Mouse (Mus musculus): ENCODE data around the gene Cnot6. TPM values are rescaled to one million over a fixed set of nuclear protein-coding genes. Genes with fewer than 3 reads are reported as not detected.

Cnot6 gene
- polyA plus RNA-seq, 1 experiment from 2014 or later: 33.7 TPM

DNA sequence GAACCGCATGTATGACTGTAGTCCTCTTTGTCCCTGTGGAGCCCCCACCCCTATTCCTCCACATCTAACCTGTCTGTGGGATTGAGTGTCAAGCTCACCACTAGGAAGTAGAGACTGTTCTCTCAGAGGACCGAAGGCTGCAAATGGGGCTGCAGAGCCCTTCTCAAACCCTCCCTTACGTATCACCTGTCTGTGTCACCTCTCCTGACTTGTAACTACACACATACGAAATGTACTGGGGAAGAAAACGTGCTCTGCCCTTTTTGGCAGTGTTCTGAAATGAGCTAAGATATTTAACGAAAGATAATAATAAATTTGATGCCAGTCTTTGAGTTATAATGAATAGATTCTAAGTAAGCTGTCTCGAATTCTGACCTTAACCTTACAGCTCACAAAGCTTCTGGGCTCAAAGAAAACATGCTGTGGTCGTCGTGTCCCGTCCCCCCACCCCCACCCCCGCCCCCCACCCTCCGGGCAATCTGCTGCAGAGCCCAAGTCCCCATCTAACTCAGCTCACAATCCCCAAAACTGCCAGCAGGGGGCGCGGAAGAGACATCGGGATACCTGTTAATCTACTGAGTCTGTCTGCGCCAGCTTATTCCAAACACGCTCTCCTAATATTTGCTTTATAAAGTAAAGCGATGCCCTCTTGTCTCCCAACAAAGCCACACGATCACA lies 60.0 kb downstream of the Cnot6 start:
- H3K4me1 ChIP-seq (ENCODE audit: control insufficient read depth, insufficient read depth, low read length): no peaks in the 10 kb centered on the region
- H3K27ac ChIP-seq (ENCODE audit: low read length): no peak overlapping the region
- peak overlapping the region; percentile 20; the same call in 1 of the 2 replicates for H3K4me3 ChIP-seq (replicated peaks; ENCODE audit: low read length)
- H3K27me3 ChIP-seq (ENCODE audit: control insufficient read depth, insufficient read depth, low read length): no peaks in the 10 kb centered on the region
- 20% methylated on average over 19 of the region's 19 CpGs for WGBS
- peak; percentile 46; the same call in 1 of the 2 replicates for ATAC-seq (ENCODE audit: insufficient read depth, low FRiP score)
- H3K9me3 ChIP-seq (replicated peaks; ENCODE audit: control insufficient read depth, low read length): no peaks in the 10 kb centered on the region
- H3K4me2 ChIP-seq (ENCODE audit: low read depth, low read length): peak overlapping the region; percentile 42
- no peak overlapping the region for H3K9ac ChIP-seq (ENCODE audit: low read length)
- no peaks in the 10 kb centered on the region for H3K36me3 ChIP-seq (ENCODE audit: control insufficient read depth, insufficient read depth, low read length)

DNA sequence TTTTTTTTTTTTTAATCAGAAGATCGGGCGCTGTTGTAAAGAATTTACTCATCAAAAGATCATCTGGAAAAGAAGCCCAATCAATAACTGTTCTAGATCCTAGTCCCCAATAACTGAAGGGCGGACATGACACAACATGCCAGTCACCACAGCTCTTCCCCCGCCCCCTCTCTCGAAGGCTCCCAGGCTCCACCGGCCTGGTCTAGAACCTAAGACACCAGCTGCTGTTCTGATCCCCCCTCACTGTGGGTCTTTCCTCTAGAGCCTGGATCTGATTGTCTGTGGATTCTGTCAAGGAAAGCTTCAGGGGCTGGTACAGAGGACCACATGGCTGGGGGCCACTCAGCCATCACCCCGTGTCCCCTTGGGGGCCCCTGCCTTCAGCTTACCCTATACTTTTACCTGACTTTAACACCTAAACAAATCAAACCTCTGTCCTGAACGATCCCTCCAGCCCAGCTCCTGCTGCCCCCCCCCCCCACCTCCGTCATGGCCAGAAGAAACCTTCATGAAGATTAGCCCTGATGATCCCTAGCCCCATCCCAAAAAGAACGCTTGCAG lies 60.7 kb downstream of the Cnot6 start:
- no peak overlapping the region for H3K9ac ChIP-seq (ENCODE audit: low read length)
- no peak overlapping the region for H3K4me2 ChIP-seq (ENCODE audit: low read depth, low read length)
- no peaks in the 10 kb centered on the region for H3K4me1 ChIP-seq (ENCODE audit: control insufficient read depth, insufficient read depth, low read length)
- WGBS: 76% methylated on average over 10 of the region's 10 CpGs
- H3K36me3 ChIP-seq (ENCODE audit: control insufficient read depth, insufficient read depth, low read length): no peaks in the 10 kb centered on the region
- no peaks in the 10 kb centered on the region for H3K27me3 ChIP-seq (ENCODE audit: control insufficient read depth, insufficient read depth, low read length)
- no peaks in the 10 kb centered on the region for H3K9me3 ChIP-seq (replicated peaks; ENCODE audit: control insufficient read depth, low read length)
- ATAC-seq (ENCODE audit: insufficient read depth, low FRiP score): no peak
- H3K27ac ChIP-seq (ENCODE audit: low read length): no peak overlapping the region
- no peak overlapping the region for H3K4me3 ChIP-seq (replicated peaks; ENCODE audit: low read length)

DNA sequence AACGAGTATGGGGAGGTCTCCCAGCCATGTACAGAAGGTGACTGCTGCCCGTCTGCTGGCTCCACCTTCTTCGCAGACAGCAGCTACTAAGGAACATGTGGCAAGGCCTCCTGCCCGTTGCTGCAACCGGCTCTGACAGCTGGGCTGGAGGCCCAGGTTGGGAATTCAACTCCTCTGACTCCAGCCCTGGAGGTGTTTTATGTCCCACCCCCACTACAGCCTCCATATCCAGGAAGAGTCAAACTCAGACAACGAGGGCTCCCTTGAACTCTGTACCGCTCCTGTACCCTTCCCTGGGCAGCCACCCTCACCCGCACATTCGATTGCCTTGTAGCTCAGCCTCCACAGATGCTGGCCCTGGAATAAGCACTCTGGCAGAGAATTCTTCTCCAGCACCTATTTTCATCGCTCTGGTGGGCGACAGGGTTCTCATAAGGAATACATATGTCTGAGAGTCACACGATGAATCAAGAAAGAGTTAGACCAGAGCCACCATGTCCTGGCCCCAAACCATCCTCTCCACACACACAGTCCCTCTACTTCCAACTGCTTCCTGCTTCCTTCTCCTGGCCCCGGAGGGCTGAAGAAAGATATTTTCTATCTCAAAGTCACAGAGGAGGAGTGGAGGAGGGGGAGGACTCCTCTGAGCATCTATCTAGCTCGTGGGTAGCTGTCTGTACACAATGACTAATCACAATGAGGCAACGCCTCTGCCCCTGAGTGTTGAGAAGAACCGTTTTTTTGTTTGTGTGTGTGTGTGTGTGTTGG lies 61.3 kb downstream of the Cnot6 start:
- no peak overlapping the region for H3K4me2 ChIP-seq (ENCODE audit: low read depth, low read length)
- no peaks in the 10 kb centered on the region for H3K9me3 ChIP-seq (replicated peaks; ENCODE audit: control insufficient read depth, low read length)
- H3K4me3 ChIP-seq (replicated peaks; ENCODE audit: low read length): no peak overlapping the region
- H3K36me3 ChIP-seq (ENCODE audit: control insufficient read depth, insufficient read depth, low read length): no peaks in the 10 kb centered on the region
- H3K4me1 ChIP-seq (ENCODE audit: control insufficient read depth, insufficient read depth, low read length): no peaks in the 10 kb centered on the region
- no peak overlapping the region for H3K9ac ChIP-seq (ENCODE audit: low read length)
- WGBS: 59% methylated on average over 16 of the region's 16 CpGs
- no peak overlapping the region for H3K27ac ChIP-seq (ENCODE audit: low read length)
- no peaks in the 10 kb centered on the region for H3K27me3 ChIP-seq (ENCODE audit: control insufficient read depth, insufficient read depth, low read length)
- ATAC-seq (ENCODE audit: insufficient read depth, low FRiP score): no peak

DNA sequence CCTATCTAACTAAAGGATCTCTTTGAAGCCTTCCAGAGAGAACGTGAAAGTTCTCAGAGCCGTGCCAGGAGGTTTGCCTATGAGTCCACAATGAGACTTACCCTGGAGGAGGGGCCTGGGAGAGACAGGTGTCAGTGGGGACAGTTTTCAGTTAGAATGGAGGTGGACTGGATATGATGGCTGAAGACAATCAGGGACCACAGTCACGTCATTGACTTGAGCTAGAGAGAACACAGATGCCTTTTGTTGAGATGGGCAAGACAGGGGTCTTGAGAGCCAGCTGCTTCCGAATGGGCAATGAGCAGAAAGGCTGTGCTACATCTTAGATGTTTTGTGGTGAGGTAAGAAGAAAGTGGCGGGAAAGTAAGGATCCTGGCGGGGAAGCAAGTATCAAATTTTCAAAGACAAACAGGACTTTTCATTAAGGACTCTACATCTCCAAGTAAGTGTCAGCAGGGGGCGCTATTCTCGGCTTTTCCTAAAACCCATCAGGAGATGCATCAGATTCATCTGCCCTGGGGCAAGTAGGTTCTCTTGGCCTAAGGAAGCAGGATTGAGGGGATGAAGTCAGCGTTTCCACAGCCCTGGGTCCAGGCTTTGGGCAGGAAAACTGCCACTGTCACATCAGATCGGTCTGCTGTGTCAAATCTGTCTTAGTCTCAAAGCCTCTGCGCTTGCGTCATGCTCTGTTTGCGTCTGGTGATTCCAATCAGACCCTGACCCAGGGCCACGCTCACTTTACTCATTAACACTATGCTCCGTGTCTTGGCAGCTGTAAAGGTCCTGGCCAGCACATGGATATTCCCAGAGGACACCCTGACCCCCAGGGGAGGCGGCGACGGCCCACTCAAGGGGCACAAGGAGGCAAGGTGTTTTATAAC lies 62.2 kb downstream of the Cnot6 start:
- ATAC-seq (ENCODE audit: insufficient read depth, low FRiP score): no peak
- Histone ChIP-seq H3K4me2 (ENCODE audit: low read depth, low read length) (no peak overlapping the region), H3K4me3 (replicated peaks; ENCODE audit: low read length) (no peak overlapping the region), H3K27ac (ENCODE audit: low read length) (no peak overlapping the region), H3K27me3 (ENCODE audit: control insufficient read depth, insufficient read depth, low read length) (no peaks in the 10 kb centered on the region), H3K9me3 (replicated peaks; ENCODE audit: control insufficient read depth, low read length) (no peaks in the 10 kb centered on the region), H3K9ac (ENCODE audit: low read length) (no peak overlapping the region), H3K4me1 (ENCODE audit: control insufficient read depth, insufficient read depth, low read length) (no peaks in the 10 kb centered on the region), H3K36me3 (ENCODE audit: control insufficient read depth, insufficient read depth, low read length) (no peaks in the 10 kb centered on the region)
- 50% methylated on average over 18 of the region's 18 CpGs for WGBS

DNA sequence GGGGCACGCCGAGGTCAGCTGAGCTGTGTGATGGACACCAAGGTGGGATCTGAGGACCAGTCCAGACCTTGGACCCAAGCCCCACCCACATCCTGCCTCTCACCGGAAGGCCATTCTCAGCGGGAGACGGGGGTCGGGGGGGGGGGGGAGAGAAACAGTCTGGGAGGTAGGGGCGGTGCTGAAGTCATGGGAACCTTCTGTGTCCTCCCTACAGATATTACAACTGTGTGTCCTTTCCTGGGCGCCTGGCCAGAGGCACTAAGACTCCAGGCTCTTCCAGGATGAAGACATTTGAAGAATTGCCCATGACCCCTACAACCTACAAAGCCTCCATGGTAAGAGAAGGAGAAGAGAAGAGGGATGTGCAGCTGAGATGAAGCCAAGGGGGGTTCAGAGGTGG lies 66.8 kb downstream of the Cnot6 start:
- Histone ChIP-seq H3K4me1 (ENCODE audit: control insufficient read depth, insufficient read depth, low read length) (no peaks in the 10 kb centered on the region), H3K9ac (ENCODE audit: low read length) (no peak overlapping the region), H3K27ac (ENCODE audit: low read length) (no peak overlapping the region), H3K27me3 (ENCODE audit: control insufficient read depth, insufficient read depth, low read length) (no peaks in the 10 kb centered on the region), H3K4me3 (replicated peaks; ENCODE audit: low read length) (no peak overlapping the region), H3K36me3 (ENCODE audit: control insufficient read depth, insufficient read depth, low read length) (no peaks in the 10 kb centered on the region), H3K4me2 (ENCODE audit: low read depth, low read length) (no peak overlapping the region), H3K9me3 (replicated peaks; ENCODE audit: control insufficient read depth, low read length) (no peaks in the 10 kb centered on the region)
- 43% methylated on average over 8 of the region's 8 CpGs for WGBS
- ATAC-seq (ENCODE audit: insufficient read depth, low FRiP score): no peak

DNA sequence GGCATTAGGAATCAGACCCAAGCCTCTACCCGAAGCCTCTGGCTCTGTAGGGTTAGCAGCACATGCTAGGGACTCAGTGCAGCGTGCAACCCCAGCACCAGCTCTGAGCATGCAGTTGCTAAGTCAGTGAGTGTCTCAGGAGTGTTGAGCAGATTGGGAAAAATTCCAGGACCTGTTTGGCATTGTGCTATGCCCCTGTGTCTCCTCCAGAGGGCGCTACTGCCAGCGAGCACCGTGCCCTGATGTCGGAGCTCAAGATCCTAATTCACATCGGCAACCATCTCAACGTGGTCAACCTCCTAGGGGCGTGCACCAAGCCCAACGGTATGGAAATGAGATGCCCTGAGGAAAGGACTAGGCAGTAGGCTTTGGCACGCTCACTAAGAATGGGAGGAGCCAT lies 76.1 kb downstream of the Cnot6 start:
- Histone ChIP-seq H3K36me3 (ENCODE audit: control insufficient read depth, insufficient read depth, low read length) (no peaks in the 10 kb centered on the region), H3K4me2 (ENCODE audit: low read depth, low read length) (no peak overlapping the region), H3K27me3 (ENCODE audit: control insufficient read depth, insufficient read depth, low read length) (peaks cover 35% of the 10 kb centered on the region), H3K9ac (ENCODE audit: low read length) (no peak overlapping the region), H3K4me1 (ENCODE audit: control insufficient read depth, insufficient read depth, low read length) (0 out of 2 replicates have a peak, but pooled peaks cover 2% of the 10 kb centered on the region), H3K9me3 (replicated peaks; ENCODE audit: control insufficient read depth, low read length) (no peaks in the 10 kb centered on the region), H3K4me3 (replicated peaks; ENCODE audit: low read length) (no peak overlapping the region), H3K27ac (ENCODE audit: low read length) (no peak overlapping the region)
- ATAC-seq (ENCODE audit: insufficient read depth, low FRiP score): no peak
- 7% methylated on average over 11 of the region's 11 CpGs for WGBS

DNA sequence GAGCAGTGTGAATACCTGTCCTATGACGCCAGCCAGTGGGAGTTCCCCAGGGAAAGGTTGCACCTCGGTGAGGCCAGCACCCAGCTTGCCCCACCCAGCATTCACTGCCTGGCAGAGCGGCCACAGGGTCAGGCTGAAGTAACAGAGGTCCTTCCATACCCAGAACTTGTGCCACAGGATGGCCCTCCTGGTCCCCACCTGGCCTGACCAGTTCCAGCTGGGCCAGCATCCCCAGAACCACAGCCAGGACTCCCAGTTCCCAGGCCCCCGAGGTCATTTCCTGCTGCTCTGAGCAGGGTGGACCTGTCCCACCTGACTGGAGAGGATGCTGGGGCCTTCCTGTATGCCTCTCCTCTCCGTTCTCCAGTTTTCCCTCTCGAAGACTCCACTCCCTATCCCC lies 76.9 kb downstream of the Cnot6 start:
- H3K4me1 ChIP-seq (ENCODE audit: control insufficient read depth, insufficient read depth, low read length): 0 out of 2 replicates have a peak, but pooled peaks cover 2% of the 10 kb centered on the region
- no peak overlapping the region for H3K27ac ChIP-seq (ENCODE audit: low read length)
- no peaks in the 10 kb centered on the region for H3K36me3 ChIP-seq (ENCODE audit: control insufficient read depth, insufficient read depth, low read length)
- no peak overlapping the region for H3K4me2 ChIP-seq (ENCODE audit: low read depth, low read length)
- H3K9me3 ChIP-seq (replicated peaks; ENCODE audit: control insufficient read depth, low read length): no peaks in the 10 kb centered on the region
- H3K4me3 ChIP-seq (replicated peaks; ENCODE audit: low read length): no peak overlapping the region
- peaks cover 35% of the 10 kb centered on the region for H3K27me3 ChIP-seq (ENCODE audit: control insufficient read depth, insufficient read depth, low read length)
- no peak for ATAC-seq (ENCODE audit: insufficient read depth, low FRiP score)
- WGBS: 56% methylated on average over 6 of the region's 6 CpGs
- no peak overlapping the region for H3K9ac ChIP-seq (ENCODE audit: low read length)

DNA sequence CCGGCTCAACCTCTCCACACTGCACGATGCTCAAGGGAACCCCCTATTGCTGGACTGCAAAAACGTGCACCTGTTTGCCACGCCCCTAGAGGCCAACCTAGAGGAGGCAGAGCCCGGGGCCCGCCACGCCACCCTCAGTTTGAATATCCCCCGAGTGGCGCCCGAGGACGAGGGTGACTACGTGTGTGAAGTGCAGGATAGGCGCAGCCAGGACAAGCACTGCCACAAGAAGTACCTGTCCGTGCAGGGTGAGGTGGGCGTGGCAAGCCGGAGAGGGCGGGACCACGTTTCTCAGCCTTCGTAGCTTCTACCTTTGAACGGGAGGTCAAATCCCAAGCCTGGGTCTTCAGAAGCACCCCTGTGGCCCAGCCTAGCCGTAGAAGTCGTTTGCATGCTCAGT lies 78.4 kb downstream of the Cnot6 start:
- Histone ChIP-seq H3K4me1 (ENCODE audit: control insufficient read depth, insufficient read depth, low read length) (0 out of 2 replicates have a peak, but pooled peaks cover 2% of the 10 kb centered on the region), H3K27ac (ENCODE audit: low read length) (no peak overlapping the region), H3K36me3 (ENCODE audit: control insufficient read depth, insufficient read depth, low read length) (no peaks in the 10 kb centered on the region), H3K27me3 (ENCODE audit: control insufficient read depth, insufficient read depth, low read length) (peaks cover 35% of the 10 kb centered on the region), H3K4me3 (replicated peaks; ENCODE audit: low read length) (peak overlapping the region; percentile 30), H3K9me3 (replicated peaks; ENCODE audit: control insufficient read depth, low read length) (no peaks in the 10 kb centered on the region), H3K9ac (ENCODE audit: low read length) (no peak overlapping the region), H3K4me2 (ENCODE audit: low read depth, low read length) (peak overlapping the region; percentile 51)
- 19% methylated on average over 22 of the region's 22 CpGs for WGBS
- peak; percentile 63; the same call in 1 of the 2 replicates for ATAC-seq (ENCODE audit: insufficient read depth, low FRiP score)
